Mouse (Mus musculus) G1E (cell line): Measurements from ENCODE around the gene Tia1. TPM values are rescaled to one million over a fixed set of nuclear protein-coding genes. Genes with fewer than 3 reads are reported as not detected.

Experiments
- ATAC-seq: 2 replicates; pipeline ENCODE4 v1.8.0; 2016; ENCODE audit warnings: mild to moderate bottlenecking; ENCODE audit not compliant: insufficient number of reproducible peaks, poor library complexity, low FRiP score, severe bottlenecking; ENCODE audit errors: extremely low read depth
- DNase-seq: peaks from one replicate; pipeline ENCODE4 v3.0.0; 2012; ENCODE audit warnings: low spot score
- H3K27me3 ChIP-seq: 2 replicates; pipeline ENCODE4 v1.6.1; 2012; ENCODE audit warnings: mild to moderate bottlenecking, low read length, inconsistent platforms; ENCODE audit not compliant: insufficient read depth
- H3K36me3 ChIP-seq: replicated peaks from 2 replicates; pipeline ENCODE3; 2012; ENCODE audit warnings: mild to moderate bottlenecking, inconsistent platforms
- H3K4me1 ChIP-seq: 2 replicates; pipeline ENCODE4 v1.6.1; 2012; ENCODE audit warnings: low read depth, low read length, inconsistent platforms, mixed read lengths; ENCODE audit not compliant: insufficient read depth
- H3K4me3 ChIP-seq: 2 replicates; pipeline ENCODE4 v1.5.1; 2012; ENCODE audit warnings: low read depth, mild to moderate bottlenecking, inconsistent platforms, low read length, moderate library complexity, mixed read lengths
- H3K9me3 ChIP-seq: replicated peaks from 2 replicates; pipeline ENCODE4 v1.6.1; 2012; ENCODE audit warnings: inconsistent platforms
- CTCF ChIP-seq: IDR thresholded peaks from 2 replicates; pipeline ENCODE4 v1.5.1; 2012; ENCODE audit warnings: low read depth, low read length, inconsistent platforms, mixed read lengths
- GATA1 ChIP-seq: IDR thresholded peaks from 2 replicates; pipeline ENCODE4 v1.6.1; 2012; ENCODE audit warnings: borderline replicate concordance, low read length, inconsistent platforms, mixed read lengths
- GATA2 ChIP-seq: IDR thresholded peaks from 2 replicates; pipeline ENCODE4 v1.6.1; 2012; ENCODE audit warnings: low read depth, low read length, inconsistent platforms, borderline replicate concordance
- POLR2AphosphoS5 ChIP-seq: IDR thresholded peaks from 2 replicates; pipeline ENCODE4 v1.6.1; 2012; ENCODE audit warnings: low read depth, low read length, inconsistent platforms; ENCODE audit not compliant: insufficient replicate concordance
- TAL1 ChIP-seq: conservative IDR thresholded peaks from 2 replicates; pipeline ENCODE4 v1.6.1; 2012; ENCODE audit warnings: low read depth, low read length, inconsistent platforms, mixed read lengths
- polyA plus RNA-seq: library from polyadenylated mRNA; stranded (reverse); fragments of >175 nt; gene quantifications from 2 replicates; pipeline ENCODE4 v1.2.3, GENCODE M21; 2012
- total RNA-seq, 2 experiments: library from RNA; stranded (forward) in 1 of 2; stranded (reverse) in 1 of 2; fragments of 200-1000 nt in 1 of 2; fragments of >200 nt in 1 of 2; fragmentation: Nextera tagmentation in 1 of 2; gene quantifications; 2 replicates each; pipeline ENCODE4 v1.2.3; 2014 to 2017

The Tia1 gene
- total and polyA plus RNA-seq, 3 experiments = 25.4 to 165 (median 84.0) TPM

DNA sequence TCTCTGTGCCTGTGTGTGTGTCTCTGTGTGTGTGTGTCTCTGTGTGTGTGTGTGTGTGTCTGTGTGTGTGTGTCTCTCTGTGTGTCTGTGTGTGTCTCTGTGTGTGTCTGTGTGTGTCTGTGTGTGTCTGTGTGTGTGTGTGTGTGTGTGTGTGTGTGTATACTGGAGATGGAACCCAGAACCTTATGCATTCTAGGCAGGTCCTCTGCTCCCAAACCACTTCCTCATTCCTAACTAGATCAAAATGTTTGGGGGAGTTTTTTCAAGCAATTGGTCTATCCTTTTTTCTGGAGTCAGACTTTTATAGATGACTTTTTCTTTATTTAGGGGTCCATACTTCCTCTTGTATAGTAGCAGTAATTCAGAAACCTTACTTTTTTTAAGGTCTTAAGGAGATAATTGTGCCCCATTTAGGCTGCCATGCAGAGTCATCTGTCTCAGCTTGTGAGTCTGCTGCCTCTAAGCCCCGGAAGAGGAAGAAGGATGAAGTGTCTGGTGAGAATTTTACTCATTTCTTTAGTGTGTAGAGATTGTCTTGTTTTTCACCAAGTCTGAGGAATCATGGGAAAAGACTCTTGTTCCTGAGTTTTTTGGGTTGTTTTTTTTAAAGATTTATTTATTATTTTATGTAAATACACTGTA lies 43.0 kb downstream of the Tia1 start:
- Histone ChIP-seq H3K9me3 (peaks cover 13% of the 10 kb centered on the region), H3K4me1 (peaks cover 13% of the 10 kb centered on the region), H3K27me3 (no peaks in the 10 kb centered on the region), H3K36me3 (peaks cover 82% of the 10 kb centered on the region), H3K4me3 (no peak overlapping the region)
- no peak for DNase-seq
- no peak for ATAC-seq
- TF ChIP-seq GATA2 (no peak), CTCF (no peak), TAL1 (no peak), POLR2AphosphoS5 (no peak), GATA1 (no peak)

DNA sequence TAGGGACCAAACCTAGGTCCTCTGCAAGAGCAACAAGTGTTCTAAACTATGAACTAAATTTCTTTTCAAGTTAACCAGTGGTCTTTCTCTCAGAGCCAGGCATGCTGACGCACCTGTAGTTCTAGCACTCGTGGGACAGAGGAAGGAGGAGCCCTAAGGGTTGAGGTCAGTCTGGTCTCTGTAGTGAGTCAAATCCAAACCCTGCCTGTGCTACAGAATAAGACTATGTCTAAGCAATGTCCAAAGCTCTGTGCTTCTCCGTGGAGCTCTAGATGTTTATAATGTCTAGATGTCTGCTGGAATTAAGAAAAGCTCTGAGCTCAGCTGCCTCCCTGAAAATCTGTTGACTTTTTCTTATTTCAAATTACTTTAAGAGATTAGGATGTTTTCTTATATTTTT lies 52.7 kb downstream of the Tia1 start:
- TF ChIP-seq TAL1 (no peak), CTCF (no peak), GATA2 (no peak), GATA1 (no peak), POLR2AphosphoS5 (no peak)
- Histone ChIP-seq H3K4me3 (no peak overlapping the region), H3K4me1 (peaks cover 2% of the 10 kb centered on the region; the same call in 1 of the 2 replicates), H3K36me3 (peaks cover 88% of the 10 kb centered on the region), H3K9me3 (no peaks in the 10 kb centered on the region), H3K27me3 (no peaks in the 10 kb centered on the region)
- no peak for ATAC-seq
- DNase-seq = no peak

DNA sequence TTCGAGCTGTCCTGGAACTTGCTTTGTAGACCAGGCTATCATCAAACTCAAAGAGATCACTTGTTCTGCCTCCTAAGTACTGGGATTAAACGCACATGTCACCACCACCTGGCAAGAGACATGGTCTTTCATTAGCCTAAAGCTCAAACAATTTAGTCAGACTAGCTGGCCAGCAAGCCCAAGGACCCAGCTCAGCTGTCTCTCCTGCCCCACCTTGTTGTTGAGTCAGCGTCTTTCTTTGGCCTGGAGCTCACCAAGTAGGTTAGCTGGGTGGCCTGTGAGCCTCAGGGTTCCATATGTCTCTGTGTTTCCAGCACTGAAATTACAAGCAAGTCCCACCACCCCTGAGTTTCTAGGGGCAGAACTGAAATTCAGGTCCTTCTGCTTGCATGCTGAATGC lies 59.1 kb downstream of the Tia1 start:
- Histone ChIP-seq H3K4me3 (no peak overlapping the region), H3K9me3 (no peaks in the 10 kb centered on the region), H3K36me3 (peaks cover 89% of the 10 kb centered on the region), H3K4me1 (peaks cover 2% of the 10 kb centered on the region; the same call in 1 of the 2 replicates), H3K27me3 (no peaks in the 10 kb centered on the region)
- no peak for ATAC-seq
- no peak for DNase-seq
- TF ChIP-seq CTCF (no peak), GATA1 (no peak), POLR2AphosphoS5 (no peak), GATA2 (no peak), TAL1 (no peak)

DNA sequence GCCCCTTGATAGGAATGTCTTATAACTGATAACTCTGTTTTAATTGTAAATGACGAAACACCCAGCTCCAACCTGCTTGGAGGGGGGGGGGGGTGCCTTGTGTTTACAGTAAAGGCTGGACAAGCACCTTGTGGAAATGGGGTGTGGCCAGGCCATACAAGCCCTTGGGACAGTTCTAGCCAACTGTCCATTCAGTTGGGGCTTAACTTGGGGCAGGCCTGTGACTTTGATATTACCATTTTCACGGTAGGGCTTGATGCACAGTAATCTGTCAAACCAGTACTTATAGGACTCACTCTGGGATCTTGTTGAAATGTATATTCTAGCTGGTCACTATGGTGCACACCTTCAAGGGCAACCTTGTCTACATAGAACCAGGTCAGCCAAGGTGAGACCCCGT lies 67.3 kb downstream of the Tia1 start:
- ATAC-seq = no peak
- TF ChIP-seq GATA2 = no peak
- TF ChIP-seq TAL1 = no peak
- TF ChIP-seq CTCF = no peak
- TF ChIP-seq GATA1 = no peak
- TF ChIP-seq POLR2AphosphoS5 = no peak
- no peaks in the 10 kb centered on the region for H3K27me3 ChIP-seq

DNA sequence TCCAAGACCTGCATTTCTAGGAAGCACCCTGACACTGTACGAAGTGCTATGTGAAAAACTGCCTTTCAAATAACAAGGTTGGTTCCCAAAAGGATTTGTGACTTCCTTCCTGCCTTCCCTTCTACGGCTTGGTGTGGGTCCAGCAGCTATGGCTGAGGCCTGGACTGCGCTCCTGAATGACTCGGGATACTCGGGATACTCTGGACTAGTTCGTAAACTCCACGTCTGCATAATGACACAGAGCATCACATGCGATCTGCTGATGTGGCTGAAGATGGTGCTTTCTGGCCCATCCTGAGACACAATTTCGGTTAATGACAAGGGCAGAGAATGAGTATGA lies 67.7 kb downstream of the Tia1 start:
- Histone ChIP-seq H3K4me3 (peak overlapping the region; percentile 69), H3K9me3 (no peaks in the 10 kb centered on the region), H3K36me3 (peaks cover 62% of the 10 kb centered on the region), H3K4me1 (peaks cover 35% of the 10 kb centered on the region), H3K27me3 (no peaks in the 10 kb centered on the region)
- no peak for DNase-seq
- no peak for ATAC-seq
- TF ChIP-seq GATA1 (no peak), POLR2AphosphoS5 (no peak), TAL1 (no peak), GATA2 (no peak), CTCF (no peak)

More for the DNA sequence above, 67.3 kb downstream of the Tia1 start:
- no peak for DNase-seq
- Histone ChIP-seq H3K36me3 (peaks cover 62% of the 10 kb centered on the region), H3K4me1 (peaks cover 35% of the 10 kb centered on the region), H3K4me3 (peak overlapping the region; percentile 69; the same call in 1 of the 2 replicates), H3K9me3 (no peaks in the 10 kb centered on the region)

DNA sequence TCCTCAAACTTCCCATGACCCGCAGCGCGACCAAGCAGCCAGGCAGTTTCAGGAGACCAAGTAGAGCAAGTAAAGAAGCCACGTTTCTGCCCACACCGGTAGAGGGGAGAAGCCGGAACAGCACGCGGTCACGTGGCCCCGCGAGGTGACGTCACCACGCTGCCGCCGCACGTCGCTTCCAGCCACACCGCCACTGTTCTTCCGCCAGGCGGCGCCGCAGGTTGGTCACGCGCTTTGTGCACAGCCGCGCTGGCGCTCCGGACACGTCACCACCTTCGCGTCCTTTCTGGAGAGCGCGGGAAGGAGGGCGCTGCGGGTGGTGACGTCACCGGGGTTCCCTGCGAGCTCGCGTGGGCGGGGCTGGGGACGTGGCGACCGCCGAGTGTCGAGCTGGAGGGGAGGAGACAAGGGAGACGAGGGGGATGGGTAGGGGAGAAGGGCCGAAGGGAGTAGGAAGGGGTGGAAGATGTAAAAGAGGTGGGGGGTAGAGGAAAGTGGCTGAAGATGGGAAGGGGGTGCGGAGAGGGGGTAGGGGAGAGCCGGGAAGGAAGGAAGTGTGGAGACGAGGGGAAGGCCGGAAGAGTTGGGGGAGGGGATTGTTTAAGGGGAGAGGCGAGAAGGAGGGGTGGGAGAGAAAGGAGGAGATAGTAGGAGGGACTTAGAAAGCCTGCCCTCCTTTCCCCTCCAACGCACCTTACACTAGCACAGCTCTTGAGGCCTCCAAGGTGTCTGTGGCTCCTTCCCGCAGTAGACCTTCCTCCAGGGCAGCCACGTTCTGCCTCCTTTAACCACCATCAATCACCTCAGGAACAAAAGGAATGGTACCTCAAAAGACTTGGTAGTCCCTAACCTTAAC lies 68.3 kb downstream of the Tia1 start:
- peak overlapping the region; percentile 69 for H3K4me3 ChIP-seq
- peaks cover 59% of the 10 kb centered on the region for H3K36me3 ChIP-seq
- DNase-seq (peak; percentile 95), ATAC-seq (peak; percentile 81)
- TF ChIP-seq GATA2 = no peak
- TF ChIP-seq CTCF = peak; percentile 84
- 0 out of 2 replicates have a peak, but pooled peaks have one; percentile 63 for TF ChIP-seq POLR2AphosphoS5
- TF ChIP-seq TAL1 = no peak
- peaks cover 39% of the 10 kb centered on the region for H3K4me1 ChIP-seq
- no peaks in the 10 kb centered on the region for H3K9me3 ChIP-seq
- no peaks in the 10 kb centered on the region for H3K27me3 ChIP-seq
